ENCODE assay signal across 11 mouse cellular contexts in genomic region chr9:32434241-32435213, GRCm38 (mm10).
DNase-seq lines count a peak whose midpoint lies in the region; ATAC-seq lines count a peak whose summit lies in the region.
"Had no signal": no experiment of that assay in that cellular context is flagged by ENCODE, and none has a peak within 500 bp of the region (broad histone marks: within the 10 kb centered on the region; RNA-seq: fewer than 3 reads in every experiment).

No protein-coding gene starts in this region.

- no peak overlapping the region for H3K4me2 ChIP-seq in forebrain, embryonic 13.5 days
- no peak overlapping the region for H3K4me2 ChIP-seq in forebrain, embryonic 15.5 days (replicated peaks)
- H3K4me2 ChIP-seq in limb, embryonic 15.5 days, result no peak overlapping the region
- H3K4me2 ChIP-seq: intestine, embryonic 15.5 days; neural tube, embryonic 12.5 days had no signal

- H3K27ac ChIP-seq in forebrain, embryonic 13.5 days, result no peak overlapping the region
- H3K27ac ChIP-seq in forebrain, embryonic 15.5 days (replicated peaks), result no peak overlapping the region
- peak overlapping the region; percentile 82 for H3K27ac ChIP-seq in limb, embryonic 15.5 days
- H3K27ac ChIP-seq: intestine, embryonic 15.5 days; neural tube, embryonic 12.5 days had no signal

- H3K4me3 ChIP-seq in forebrain, embryonic 13.5 days, result no peak overlapping the region
- no peak overlapping the region for H3K4me3 ChIP-seq in forebrain, embryonic 15.5 days
- no peak overlapping the region for H3K4me3 ChIP-seq in limb, embryonic 15.5 days
- H3K4me3 ChIP-seq: intestine, embryonic 15.5 days; neural tube, embryonic 12.5 days had no signal

- H3K27me3 ChIP-seq in forebrain, embryonic 13.5 days, result no peaks in the 10 kb centered on the region
- no peaks in the 10 kb centered on the region for H3K27me3 ChIP-seq in forebrain, embryonic 15.5 days
- no peaks in the 10 kb centered on the region for H3K27me3 ChIP-seq in limb, embryonic 15.5 days
- H3K27me3 ChIP-seq: intestine, embryonic 15.5 days; neural tube, embryonic 12.5 days had no signal

- 0 out of 2 replicates have a peak, but pooled peaks have one; percentile 36 for ATAC-seq in forebrain, embryonic 13.5 days
- ATAC-seq in forebrain, embryonic 15.5 days (replicated peaks), result no peak
- peak; percentile 64; the same call in 1 of the 2 replicates for ATAC-seq in limb, embryonic 15.5 days (ENCODE audit: insufficient number of reproducible peaks, low FRiP score, low TSS enrichment, low read depth)
- no peak for ATAC-seq in erythroblast, adult 5-6 weeks (replicated peaks; ENCODE audit: low FRiP score, poor library complexity, severe bottlenecking)
- ATAC-seq: intestine, embryonic 15.5 days had no signal

- peak; percentile 11 for DNase-seq in left cerebral cortex, postnatal 4 days
- no peak for DNase-seq in left cerebral cortex, adult 8-10 months (ENCODE audit: low spot score in 2 of 2)
- peak; percentile 78 for DNase-seq in fibroblast of lung, adult 2 months (ENCODE audit: low read depth)
- no peak for DNase-seq in kidney, postnatal 14 days
- DNase-seq: lung, postnatal 36 days had no signal

- H3K9ac ChIP-seq in forebrain, embryonic 13.5 days, result no peak overlapping the region
- no peak overlapping the region for H3K9ac ChIP-seq in forebrain, embryonic 15.5 days (replicated peaks)
- no peak overlapping the region for H3K9ac ChIP-seq in limb, embryonic 15.5 days
- H3K9ac ChIP-seq: intestine, embryonic 15.5 days; neural tube, embryonic 12.5 days had no signal

- WGBS in forebrain, embryonic 13.5 days, result 61% methylated on average over 19 of the region's 19 CpGs
- 54% methylated on average over 19 of the region's 19 CpGs for WGBS in forebrain, embryonic 15.5 days
- 68% methylated on average over 19 of the region's 19 CpGs for WGBS in limb, embryonic 15.5 days

- no peaks in the 10 kb centered on the region for H3K9me3 ChIP-seq in forebrain, embryonic 13.5 days (replicated peaks)
- H3K9me3 ChIP-seq in forebrain, embryonic 15.5 days, result no peaks in the 10 kb centered on the region
- no peaks in the 10 kb centered on the region for H3K9me3 ChIP-seq in limb, embryonic 15.5 days
- H3K9me3 ChIP-seq: intestine, embryonic 15.5 days; neural tube, embryonic 12.5 days had no signal

- intact Hi-C loops in left cerebral cortex, postnatal 4 days (cut with DNase I), result no loop called here

- no peaks in the 10 kb centered on the region for H3K36me3 ChIP-seq in forebrain, embryonic 13.5 days (ENCODE audit: poor library complexity, severe bottlenecking)
- no peaks in the 10 kb centered on the region for H3K36me3 ChIP-seq in forebrain, embryonic 15.5 days
- no peaks in the 10 kb centered on the region for H3K36me3 ChIP-seq in limb, embryonic 15.5 days
- H3K36me3 ChIP-seq: intestine, embryonic 15.5 days; neural tube, embryonic 12.5 days had no signal

- peaks cover 6% of the 10 kb centered on the region; the same call in 1 of the 2 replicates for H3K4me1 ChIP-seq in forebrain, embryonic 13.5 days
- peaks cover 3% of the 10 kb centered on the region; the same call in 1 of the 2 replicates for H3K4me1 ChIP-seq in forebrain, embryonic 15.5 days
- peaks cover 19% of the 10 kb centered on the region for H3K4me1 ChIP-seq in limb, embryonic 15.5 days
- H3K4me1 ChIP-seq: intestine, embryonic 15.5 days; neural tube, embryonic 12.5 days had no signal

Comparison
In these comparisons a context has a peak if more than half of its experiments do, and no peak if none do; other contexts are left out.
1. ATAC-seq: peak in forebrain, embryonic 13.5 days (single experiment) and limb, embryonic 15.5 days (single experiment); none in forebrain, embryonic 15.5 days (single experiment) and erythroblast, adult 5-6 weeks (single experiment).
2. DNase-seq: peak in left cerebral cortex, postnatal 4 days (single experiment) and fibroblast of lung, adult 2 months (single experiment); none in left cerebral cortex, adult 8-10 months (0 of 2) and kidney, postnatal 14 days (single experiment).